Mouse (Mus musculus): ENCODE measurements around the gene Hivep1.

DNA sequence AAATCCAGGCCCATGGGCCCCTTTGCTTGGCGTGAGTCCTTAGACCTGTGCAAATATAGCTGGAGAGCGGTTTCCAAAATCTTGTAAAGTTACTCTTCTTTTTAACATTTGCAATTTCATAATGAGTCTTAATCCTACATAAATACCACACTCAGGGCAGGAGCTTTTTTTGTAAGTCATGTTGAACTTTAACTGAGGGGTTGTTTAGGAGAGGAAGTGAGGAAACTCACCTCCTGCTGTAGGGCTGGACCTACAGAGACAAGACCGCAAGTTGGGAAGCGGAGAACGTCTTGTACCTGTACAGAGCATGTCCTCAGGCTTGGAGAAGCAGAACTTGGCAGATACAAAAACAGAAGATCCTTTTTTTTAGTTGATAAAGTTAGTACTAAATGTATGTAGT, 23.7 kb downstream of the Hivep1 start:
- no peak for TF ChIP-seq GATA1 (IDR thresholded peaks at IDR 0.05; ENCODE audit: low read length)
- TF ChIP-seq TAL1 (IDR thresholded peaks at IDR 0.05; ENCODE audit: low read length): no peak

All from erythroblast, embryonic 14.5 days (primary cell).